Mouse (Mus musculus) megakaryocyte, embryonic 14.5 days (primary cell): Measurements from ENCODE around the gene Nphp1. TPM values are rescaled to one million over a fixed set of nuclear protein-coding genes. Genes with fewer than 3 reads are reported as not detected.

ENCODE experiments used
- H3K27me3 ChIP-seq: replicated peaks from 2 replicates; pipeline ENCODE3; 2012; ENCODE audit warnings: inconsistent platforms
- H3K36me3 ChIP-seq: replicated peaks from 2 replicates; pipeline ENCODE3; 2012; ENCODE audit warnings: low read length, inconsistent platforms, mixed read lengths
- H3K4me1 ChIP-seq: 2 replicates; pipeline ENCODE4 v1.6.1; 2012; ENCODE audit warnings: inconsistent platforms
- H3K4me3 ChIP-seq: replicated peaks from 2 replicates; pipeline ENCODE3; 2012; ENCODE audit warnings: moderate library complexity, mild to moderate bottlenecking, inconsistent platforms
- H3K9me3 ChIP-seq: 2 replicates; pipeline ENCODE4 v1.6.1; 2012; ENCODE audit warnings: inconsistent platforms
- FLI1 ChIP-seq: IDR thresholded peaks from 2 replicates; pipeline ENCODE4 v1.6.1; 2012; ENCODE audit warnings: low read length, inconsistent platforms, mixed read lengths
- GATA1 ChIP-seq: IDR thresholded peaks from 3 replicates; pipeline ENCODE4 v1.6.1; 2012; ENCODE audit warnings: mixed read lengths, low read length, inconsistent platforms, borderline replicate concordance
- polyA plus RNA-seq: library from polyadenylated mRNA; stranded (reverse); fragments of >175 nt; gene quantifications from 2 replicates; pipeline ENCODE4 v1.2.3, GENCODE M21; 2012; ENCODE audit warnings: low replicate concordance; ENCODE audit not compliant: insufficient read depth

The Nphp1 gene
- polyA plus RNA-seq, 1 experiment, result 0.95 TPM

- H3K27me3 ChIP-seq, result peaks cover 40% of the 10 kb centered on the region
- no peaks in the 10 kb centered on the region for H3K36me3 ChIP-seq
- no peaks in the 10 kb centered on the region for H3K9me3 ChIP-seq
- H3K4me3 ChIP-seq, result no peak overlapping the region
- peaks cover 3% of the 10 kb centered on the region; the same call in 1 of the 2 replicates for H3K4me1 ChIP-seq
- no peak for TF ChIP-seq FLI1
- TF ChIP-seq GATA1, result no peak
Observed at GRCm38 (mm10) chr2:127751849-127752610, 36.7 kb downstream of the Nphp1 start.

- TF ChIP-seq FLI1 (no peak), GATA1 (no peak)
- Histone ChIP-seq H3K4me3 (no peak overlapping the region), H3K4me1 (peaks cover 3% of the 10 kb centered on the region; the same call in 1 of the 2 replicates), H3K9me3 (no peaks in the 10 kb centered on the region), H3K27me3 (peaks cover 41% of the 10 kb centered on the region), H3K36me3 (no peaks in the 10 kb centered on the region)
Observed at GRCm38 (mm10) chr2:127749376-127749775, 39.3 kb downstream of the Nphp1 start.

- Histone ChIP-seq H3K36me3 (no peaks in the 10 kb centered on the region), H3K4me3 (no peak overlapping the region), H3K27me3 (peaks cover 43% of the 10 kb centered on the region), H3K9me3 (no peaks in the 10 kb centered on the region), H3K4me1 (peaks cover 3% of the 10 kb centered on the region; the same call in 1 of the 2 replicates)
- TF ChIP-seq FLI1 (no peak), GATA1 (no peak)
Observed at GRCm38 (mm10) chr2:127748316-127748715, 40.4 kb downstream of the Nphp1 start.

GRCm38 (mm10) chr2:127742637-127743036, 46.1 kb downstream of the Nphp1 start:
- Histone ChIP-seq H3K36me3 (no peaks in the 10 kb centered on the region), H3K4me3 (no peak overlapping the region), H3K4me1 (no peaks in the 10 kb centered on the region), H3K9me3 (no peaks in the 10 kb centered on the region), H3K27me3 (peaks cover 28% of the 10 kb centered on the region)
- no peak for TF ChIP-seq FLI1
- TF ChIP-seq GATA1, result no peak

GRCm38 (mm10) chr2:127740756-127741519, 47.8 kb downstream of the Nphp1 start:
- Histone ChIP-seq H3K9me3 (no peaks in the 10 kb centered on the region), H3K36me3 (no peaks in the 10 kb centered on the region), H3K27me3 (peaks cover 35% of the 10 kb centered on the region), H3K4me3 (no peak overlapping the region), H3K4me1 (peaks cover 13% of the 10 kb centered on the region)
- TF ChIP-seq GATA1 (no peak), FLI1 (no peak)

- no peaks in the 10 kb centered on the region for H3K36me3 ChIP-seq
- H3K4me1 ChIP-seq, result peaks cover 14% of the 10 kb centered on the region
- no peak overlapping the region for H3K4me3 ChIP-seq
- H3K27me3 ChIP-seq, result peaks cover 32% of the 10 kb centered on the region
- TF ChIP-seq GATA1 (no peak), FLI1 (no peak)
- no peaks in the 10 kb centered on the region for H3K9me3 ChIP-seq
Observed at GRCm38 (mm10) chr2:127737885-127738284, 50.8 kb downstream of the Nphp1 start.

- Histone ChIP-seq H3K4me3 (no peak overlapping the region), H3K36me3 (no peaks in the 10 kb centered on the region), H3K9me3 (no peaks in the 10 kb centered on the region), H3K4me1 (peaks cover 14% of the 10 kb centered on the region), H3K27me3 (peaks cover 28% of the 10 kb centered on the region)
- TF ChIP-seq GATA1 (no peak), FLI1 (no peak)
Observed at GRCm38 (mm10) chr2:127736631-127737209, 52.0 kb downstream of the Nphp1 start.

- H3K4me1 ChIP-seq, result peaks cover 14% of the 10 kb centered on the region
- H3K4me3 ChIP-seq, result no peak overlapping the region
- no peaks in the 10 kb centered on the region for H3K36me3 ChIP-seq
- H3K27me3 ChIP-seq, result peaks cover 33% of the 10 kb centered on the region
- no peak for TF ChIP-seq FLI1
- TF ChIP-seq GATA1, result no peak
- H3K9me3 ChIP-seq, result no peaks in the 10 kb centered on the region
Observed at GRCm38 (mm10) chr2:127735512-127736145, 53.1 kb downstream of the Nphp1 start.

- H3K4me3 ChIP-seq, result no peak overlapping the region
- H3K9me3 ChIP-seq, result no peaks in the 10 kb centered on the region
- peaks cover 14% of the 10 kb centered on the region for H3K4me1 ChIP-seq
- H3K36me3 ChIP-seq, result no peaks in the 10 kb centered on the region
- TF ChIP-seq GATA1 (no peak), FLI1 (no peak)
- H3K27me3 ChIP-seq, result peaks cover 40% of the 10 kb centered on the region
Observed at GRCm38 (mm10) chr2:127734889-127735288, 53.8 kb downstream of the Nphp1 start.
